Mouse (Mus musculus) heart, postnatal 0 days (tissue): ENCODE results near the gene Alg11. TPM values are rescaled to one million over a fixed set of nuclear protein-coding genes. Genes with fewer than 3 reads are reported as not detected.
A peak's percentile ranks its signal among the peaks of the same experiment; 100 is the strongest.

Experiments
- ATAC-seq: fragments of 200-750 bp; cut with Nextera tagmentation; 2 replicates; pipeline ENCODE4 v1.8.0; 2017; ENCODE audit warnings: low read depth, moderate number of reproducible peaks, moderate library complexity; ENCODE audit not compliant: insufficient read depth
- DNase-seq: peaks from one replicate; pipeline ENCODE4 v3.0.0-alpha.2; 2016; ENCODE audit warnings: low spot score
- H3K27ac ChIP-seq: fragments of 300-500 bp; sonication (generic); 2 replicates; pipeline ENCODE4 v1.5.1; 2014; ENCODE audit warnings: low read depth, mild to moderate bottlenecking
- H3K27me3 ChIP-seq: fragments of 300-500 bp; sonication (generic); 2 replicates; pipeline ENCODE4 v1.6.1; 2014; ENCODE audit warnings: low read length, mixed read lengths; ENCODE audit not compliant: control insufficient read depth, insufficient read depth
- H3K36me3 ChIP-seq: fragments of 300-500 bp; sonication (generic); replicated peaks from 2 replicates; pipeline ENCODE4 v1.6.1; 2014; ENCODE audit warnings: low read length, mixed read lengths; ENCODE audit not compliant: control insufficient read depth, insufficient read depth
- H3K4me1 ChIP-seq: fragments of 300-500 bp; sonication (generic); 2 replicates; pipeline ENCODE4 v1.6.1; 2014; ENCODE audit warnings: antibody characterized with exemption; ENCODE audit not compliant: control insufficient read depth, insufficient read depth
- H3K4me2 ChIP-seq: fragments of 300-500 bp; sonication (generic); 2 replicates; pipeline ENCODE4 v1.6.1; 2014; ENCODE audit warnings: low read depth, mild to moderate bottlenecking, low read length, moderate library complexity
- H3K4me3 ChIP-seq: fragments of 300-500 bp; sonication (generic); 2 replicates; pipeline ENCODE4 v1.5.1; 2014; ENCODE audit warnings: low read depth, low read length
- H3K9ac ChIP-seq: fragments of 300-500 bp; sonication (generic); replicated peaks from 2 replicates; pipeline ENCODE4 v1.6.1; 2014; ENCODE audit warnings: low read depth, low read length, mixed read lengths
- H3K9me3 ChIP-seq: fragments of 300-500 bp; sonication (generic); replicated peaks from 2 replicates; pipeline ENCODE4 v1.6.1; 2016; ENCODE audit warnings: low read length; ENCODE audit not compliant: control insufficient read depth
- CTCF ChIP-seq: IDR thresholded peaks from 2 replicates; pipeline ENCODE4 v1.5.1; 2016; ENCODE audit warnings: antibody characterized with exemption, control low read depth, low read depth
- EP300 ChIP-seq: IDR thresholded peaks from 2 replicates; pipeline ENCODE4 v1.6.1; 2016; ENCODE audit warnings: antibody characterized with exemption, low read depth
- WGBS: fragments of 180-500 bp; shearing (Covaris S2); extraction: QIAGEN DNeasy Blood & Tissue Kit; methylation state at CpG from one replicate; pipeline ENCODE4 v1.1.7; 2014; 5-methylcytosine and 5-hydroxymethylcytosine counted together
- polyA plus RNA-seq: library from polyadenylated mRNA; unstranded; fragments of >200 nt; fragmentation: Nextera tagmentation; extraction: Ambion mirVana; gene quantifications from 2 replicates; pipeline ENCODE4 v1.2.1, GENCODE M21; 2015
- total RNA-seq: library from RNA; depleted of rRNA; stranded (reverse); fragments of >200 nt; gene quantifications from 2 replicates; pipeline ENCODE4 v1.2.3, GENCODE M21; 2014; ENCODE audit warnings: low replicate concordance; rRNA removed

The Alg11 gene
- 16.3 and 46.8 TPM in 2 replicates for total RNA-seq
- polyA plus RNA-seq, result 7.5 and 8.2 TPM in 2 replicates

GRCm38 (mm10) chr8:22060446-22060889 is at the start of gene Alg11:
TSS of gene Alg11 (plus strand) at chr8:22060721.
- no peak for TF ChIP-seq CTCF
- no peak for TF ChIP-seq EP300
- 1% methylated on average over 33 of the region's 36 CpGs for WGBS
- peaks cover 5% of the 10 kb centered on the region for H3K4me1 ChIP-seq
- H3K9ac ChIP-seq, result peak within 1 kb of the TSS; percentile 51
- H3K9me3 ChIP-seq, result no peaks in the 10 kb centered on the region
- H3K4me2 ChIP-seq, result peak within 1 kb of the TSS; percentile 91
- H3K27ac ChIP-seq, result no peak within 1 kb of the TSS
- peaks cover 24% of the 10 kb centered on the region; the same call in 1 of the 2 replicates for H3K27me3 ChIP-seq
- DNase-seq (peak; percentile 95), ATAC-seq (peak; percentile 100)
- H3K36me3 ChIP-seq, result peaks cover 31% of the 10 kb centered on the region
- H3K4me3 ChIP-seq, result peak within 1 kb of the TSS; percentile 72

- H3K9me3 ChIP-seq, result no peaks in the 10 kb centered on the region
- no peak overlapping the region for H3K4me3 ChIP-seq
- no peaks in the 10 kb centered on the region for H3K27me3 ChIP-seq
- WGBS, result 84% methylated on average over 24 of the region's 24 CpGs
- no peak for TF ChIP-seq CTCF
- no peak for TF ChIP-seq EP300
- no peak for DNase-seq
- H3K9ac ChIP-seq, result no peak overlapping the region
- H3K36me3 ChIP-seq, result no peaks in the 10 kb centered on the region
- no peak overlapping the region for H3K4me2 ChIP-seq
- ATAC-seq, result no peak
- H3K27ac ChIP-seq, result no peak overlapping the region
- no peaks in the 10 kb centered on the region for H3K4me1 ChIP-seq
Observed at GRCm38 (mm10) chr8:22013034-22013707, 47.4 kb upstream of the Alg11 start.

GRCm38 (mm10) chr8:22017731-22018130 is 42.8 kb upstream of the Alg11 start:
- H3K9ac ChIP-seq, result no peak overlapping the region
- H3K27me3 ChIP-seq, result no peaks in the 10 kb centered on the region
- WGBS, result 80% methylated on average over 7 of the region's 7 CpGs

GRCm38 (mm10) chr8:22019498-22019897 is 41.0 kb upstream of the Alg11 start:
- Histone ChIP-seq H3K4me1 (no peaks in the 10 kb centered on the region), H3K27ac (no peak overlapping the region), H3K36me3 (no peaks in the 10 kb centered on the region), H3K9me3 (no peaks in the 10 kb centered on the region), H3K4me3 (no peak overlapping the region), H3K9ac (no peak overlapping the region), H3K4me2 (no peak overlapping the region), H3K27me3 (no peaks in the 10 kb centered on the region)
- DNase-seq, result no peak
- no peak for ATAC-seq
- no peak for TF ChIP-seq EP300
- no peak for TF ChIP-seq CTCF
- WGBS, result 68% methylated on average over 5 of the region's 5 CpGs

More at GRCm38 (mm10) chr8:22017731-22018130, 42.8 kb upstream of the Alg11 start:
- no peaks in the 10 kb centered on the region for H3K36me3 ChIP-seq
- H3K27ac ChIP-seq, result no peak overlapping the region
- no peaks in the 10 kb centered on the region for H3K4me1 ChIP-seq
- TF ChIP-seq CTCF (no peak), EP300 (no peak)
- H3K9me3 ChIP-seq, result no peaks in the 10 kb centered on the region
- DNase-seq, result no peak
- H3K4me3 ChIP-seq, result no peak overlapping the region
- no peak for ATAC-seq
- no peak overlapping the region for H3K4me2 ChIP-seq

- H3K36me3 ChIP-seq, result no peaks in the 10 kb centered on the region
- no peaks in the 10 kb centered on the region for H3K4me1 ChIP-seq
- H3K9ac ChIP-seq, result no peak overlapping the region
- H3K27me3 ChIP-seq, result no peaks in the 10 kb centered on the region
- H3K27ac ChIP-seq, result no peak overlapping the region
- no peak overlapping the region for H3K4me3 ChIP-seq
- ATAC-seq, result no peak
- WGBS, result 55% methylated on average over 7 of the region's 7 CpGs
- TF ChIP-seq EP300 (no peak), CTCF (no peak)
- H3K4me2 ChIP-seq, result no peak overlapping the region
- H3K9me3 ChIP-seq, result no peaks in the 10 kb centered on the region
- no peak for DNase-seq
Observed at GRCm38 (mm10) chr8:22022244-22022643, 38.3 kb upstream of the Alg11 start.
